Mouse (Mus musculus): ENCODE results near the gene Rnf217. TPM values are rescaled to one million over a fixed set of nuclear protein-coding genes. Genes with fewer than 3 reads are reported as not detected.

Rnf217 gene
- total RNA-seq, 2 experiments from 2014 or later = 6.9 to 7.0 TPM

GRCm38 (mm10) chr10:31555433-31555960 lies 53.5 kb downstream of the Rnf217 start:
- no peak for DNase-seq (ENCODE audit: low spot score in 2 of 2)

- no peak for DNase-seq (ENCODE audit: low spot score in 2 of 2)
Observed at GRCm38 (mm10) chr10:31553302-31553701, 55.7 kb downstream of the Rnf217 start.

- DNase-seq (ENCODE audit: low spot score in 2 of 2) = no peak
Observed at GRCm38 (mm10) chr10:31551850-31552249, 57.1 kb downstream of the Rnf217 start.

- no peak for DNase-seq (ENCODE audit: low spot score in 2 of 2)
Observed at GRCm38 (mm10) chr10:31551362-31551761, 57.6 kb downstream of the Rnf217 start.

- no peak for DNase-seq (ENCODE audit: low spot score in 2 of 2)
Observed at GRCm38 (mm10) chr10:31547156-31547555, 61.8 kb downstream of the Rnf217 start.

GRCm38 (mm10) chr10:31544149-31544942 lies 64.6 kb downstream of the Rnf217 start:
- no peak for DNase-seq (ENCODE audit: low spot score in 2 of 2)

- no peak for DNase-seq (ENCODE audit: low spot score in 2 of 2)
Observed at GRCm38 (mm10) chr10:31540518-31540917, 68.5 kb downstream of the Rnf217 start.

- DNase-seq (ENCODE audit: low spot score in 2 of 2) = no peak
Observed at GRCm38 (mm10) chr10:31539351-31539750, 69.6 kb downstream of the Rnf217 start.

GRCm38 (mm10) chr10:31538721-31539120 lies 70.3 kb downstream of the Rnf217 start:
- no peak for DNase-seq (ENCODE audit: low spot score in 2 of 2)

- DNase-seq (ENCODE audit: low spot score in 2 of 2) = no peak
Observed at GRCm38 (mm10) chr10:31538243-31538642, 70.7 kb downstream of the Rnf217 start.

- DNase-seq (ENCODE audit: low spot score in 2 of 2) = no peak
Observed at GRCm38 (mm10) chr10:31537213-31537612, 71.8 kb downstream of the Rnf217 start.

- no peak for DNase-seq (ENCODE audit: low spot score in 2 of 2)
Observed at GRCm38 (mm10) chr10:31535046-31535445, 73.9 kb downstream of the Rnf217 start.

- no peak for DNase-seq (ENCODE audit: low spot score in 2 of 2)
Observed at GRCm38 (mm10) chr10:31533270-31533826, 75.6 kb downstream of the Rnf217 start.

- DNase-seq (ENCODE audit: low spot score in 2 of 2) = no peak
Observed at GRCm38 (mm10) chr10:31532782-31533181, 76.2 kb downstream of the Rnf217 start.

GRCm38 (mm10) chr10:31528297-31528984 lies 80.5 kb downstream of the Rnf217 start:
- DNase-seq (ENCODE audit: low spot score in 2 of 2) = no peak

GRCm38 (mm10) chr10:31525705-31526104 lies 83.3 kb downstream of the Rnf217 start:
- no peak for DNase-seq (ENCODE audit: low spot score in 2 of 2)

GRCm38 (mm10) chr10:31519420-31519819 lies 89.6 kb downstream of the Rnf217 start:
- no peak for DNase-seq (ENCODE audit: low spot score in 2 of 2)

GRCm38 (mm10) chr10:31518210-31518609 lies 90.8 kb downstream of the Rnf217 start:
- no peak for DNase-seq (ENCODE audit: low spot score in 2 of 2)

GRCm38 (mm10) chr10:31517192-31517591 lies 91.8 kb downstream of the Rnf217 start:
- DNase-seq (ENCODE audit: low spot score in 2 of 2) = no peak

- peak in 1 of 2 experiments; percentile 52 for DNase-seq (ENCODE audit: low spot score in 2 of 2)
Observed at GRCm38 (mm10) chr10:31515897-31516296, 93.1 kb downstream of the Rnf217 start.

GRCm38 (mm10) chr10:31504134-31504551 lies 104.8 kb downstream of the Rnf217 start:
- peak; percentile 68 to 87 for DNase-seq (ENCODE audit: low spot score in 2 of 2)

Data from layer of hippocampus, adult 18-20 months (tissue).